Mouse (Mus musculus): Measurements from ENCODE around the gene Exoc4.
A peak's percentile ranks its signal among the peaks of the same experiment; 100 is the strongest.

Gene Exoc4

GRCm38 (mm10) chr6:33248894-33249758 lies at the start of gene Exoc4:
Exoc4 (plus strand) TSS chr6:33249085.
- peak; percentile 93 for DNase-seq

- no peak for DNase-seq
These were observed 30.1 kb upstream of the Exoc4 start for GRCm38 (mm10) chr6:33218780-33219179.

GRCm38 (mm10) chr6:33226700-33227099 lies 22.2 kb upstream of the Exoc4 start:
- DNase-seq = no peak

- DNase-seq = no peak
These were observed 21.5 kb upstream of the Exoc4 start for GRCm38 (mm10) chr6:33227371-33227770.

GRCm38 (mm10) chr6:33241250-33241649 lies 7.6 kb upstream of the Exoc4 start:
- no peak for DNase-seq

GRCm38 (mm10) chr6:33244546-33244945 lies 4.3 kb upstream of the Exoc4 start:
- DNase-seq = no peak

- DNase-seq = no peak
These were observed 1.7 kb upstream of the Exoc4 start for GRCm38 (mm10) chr6:33247146-33247545.

- DNase-seq = no peak
These were observed 1.1 kb upstream of the Exoc4 start for GRCm38 (mm10) chr6:33247576-33248355.

GRCm38 (mm10) chr6:33256638-33257037 lies 7.8 kb downstream of the Exoc4 start:
- no peak for DNase-seq

GRCm38 (mm10) chr6:33257076-33257789 lies 8.3 kb downstream of the Exoc4 start:
- no peak for DNase-seq

GRCm38 (mm10) chr6:33259926-33260325 lies 11.0 kb downstream of the Exoc4 start:
- no peak for DNase-seq

- DNase-seq = no peak
These were observed 12.7 kb downstream of the Exoc4 start for GRCm38 (mm10) chr6:33261606-33262005.

- no peak for DNase-seq
These were observed 15.1 kb downstream of the Exoc4 start for GRCm38 (mm10) chr6:33263950-33264349.

GRCm38 (mm10) chr6:33264388-33264787 lies 15.5 kb downstream of the Exoc4 start:
- DNase-seq = no peak

- no peak for DNase-seq
These were observed 18.7 kb downstream of the Exoc4 start for GRCm38 (mm10) chr6:33267571-33267970.

- no peak for DNase-seq
These were observed 34.6 kb downstream of the Exoc4 start for GRCm38 (mm10) chr6:33283523-33283922.

GRCm38 (mm10) chr6:33283936-33284335 lies 35.1 kb downstream of the Exoc4 start:
- DNase-seq = no peak

GRCm38 (mm10) chr6:33286376-33286775 lies 37.5 kb downstream of the Exoc4 start:
- DNase-seq = no peak

- peak; percentile 21 for DNase-seq
These were observed 45.7 kb downstream of the Exoc4 start for GRCm38 (mm10) chr6:33294626-33295025.

GRCm38 (mm10) chr6:33297566-33297965 lies 48.7 kb downstream of the Exoc4 start:
- no peak for DNase-seq

- DNase-seq = no peak
These were observed 49.9 kb downstream of the Exoc4 start for GRCm38 (mm10) chr6:33298768-33299167.

GRCm38 (mm10) chr6:33305996-33306395 lies 57.1 kb downstream of the Exoc4 start:
- no peak for DNase-seq

- DNase-seq = no peak
These were observed 59.8 kb downstream of the Exoc4 start for GRCm38 (mm10) chr6:33308646-33309045.
